ENCODE assay signal across 15 mouse cellular contexts in genomic region chr17:8538102-8538501, GRCm38 (mm10). TPM values are rescaled to one million over a fixed set of nuclear protein-coding genes. Genes with fewer than 3 reads are reported as not detected.
DNase-seq lines count a peak whose midpoint lies in the region; ATAC-seq and TF ChIP-seq lines count a peak whose summit lies in the region.
"Had no signal": no experiment of that assay in that cellular context is flagged by ENCODE, and none has a peak within 500 bp of the region (broad histone marks: within the 10 kb centered on the region; RNA-seq: fewer than 3 reads in every experiment).

No protein-coding gene starts in this region.

- H3K9ac ChIP-seq in kidney, embryonic 14.5 days (ENCODE audit: low read depth, low read length) = no peak overlapping the region
- H3K9ac ChIP-seq in forebrain, postnatal 0 days = no peak overlapping the region

- TF ChIP-seq CTCF in forebrain, postnatal 0 days (IDR thresholded peaks at IDR 0.05; ENCODE audit: low read depth) = no peak

- H3K27ac ChIP-seq in kidney, embryonic 14.5 days (ENCODE audit: low read depth, low read length) = no peak overlapping the region
- no peak overlapping the region for H3K27ac ChIP-seq in forebrain, postnatal 0 days (ENCODE audit: low read depth, low read length)

- no peak overlapping the region for H3K4me3 ChIP-seq in kidney, embryonic 14.5 days (ENCODE audit: low read length)
- H3K4me3 ChIP-seq in forebrain, postnatal 0 days (ENCODE audit: low read depth, low read length) = no peak overlapping the region
- H3K4me3 ChIP-seq: myocyte had no signal

- no peak for ATAC-seq in kidney, embryonic 14.5 days (ENCODE audit: low FRiP score, low TSS enrichment)
- ATAC-seq in forebrain, postnatal 0 days = no peak
- no peak for ATAC-seq in erythroblast, adult 5-6 weeks (replicated peaks; ENCODE audit: low FRiP score, poor library complexity, severe bottlenecking)

- no peaks in the 10 kb centered on the region for H3K9me3 ChIP-seq in kidney, embryonic 14.5 days (ENCODE audit: control insufficient read depth, low read length)
- H3K9me3 ChIP-seq in forebrain, postnatal 0 days (ENCODE audit: low read length) = no peaks in the 10 kb centered on the region

- DNase-seq in kidney, adult 9 months = peak; percentile 14
- DNase-seq in 416B (ENCODE audit: low read depth) = peak; percentile 37
- peak; percentile 25 to 41 for DNase-seq in CD8-positive naive resting alpha-beta T cell, adult 2 months (ENCODE audit: low read depth in 2 of 2, low spot score in 2 of 2)
- peak; percentile 60 for DNase-seq in induced T-regulatory cell, adult 2 months (ENCODE audit: low read depth)
- no peak for DNase-seq in forebrain, postnatal 0 days
- no peak for DNase-seq in urinary bladder, postnatal 10 days (ENCODE audit: low spot score)
- DNase-seq: gastrocnemius, postnatal 10 days; heart, postnatal 14 days; kidney, adult 18-20 months had no signal

- H3K4me1 ChIP-seq in kidney, embryonic 14.5 days (ENCODE audit: control insufficient read depth, insufficient read depth, low read length) = no peaks in the 10 kb centered on the region
- H3K4me1 ChIP-seq in forebrain, postnatal 0 days (ENCODE audit: insufficient read depth) = no peaks in the 10 kb centered on the region

- H3K4me2 ChIP-seq in kidney, embryonic 14.5 days (replicated peaks; ENCODE audit: low read depth, low read length) = no peak overlapping the region
- no peak overlapping the region for H3K4me2 ChIP-seq in forebrain, postnatal 0 days (ENCODE audit: low read depth)

- no peaks in the 10 kb centered on the region for H3K36me3 ChIP-seq in kidney, embryonic 14.5 days (ENCODE audit: control insufficient read depth, insufficient read depth, low read length)
- H3K36me3 ChIP-seq in forebrain, postnatal 0 days (ENCODE audit: insufficient read depth) = no peaks in the 10 kb centered on the region

- no peaks in the 10 kb centered on the region for H3K27me3 ChIP-seq in kidney, embryonic 14.5 days (ENCODE audit: control insufficient read depth, insufficient read depth, low read length)
- no peaks in the 10 kb centered on the region for H3K27me3 ChIP-seq in forebrain, postnatal 0 days (ENCODE audit: insufficient read depth, low read length)

- WGBS in kidney, embryonic 14.5 days = 77% methylated on average over 3 of the region's 3 CpGs
- WGBS in forebrain, postnatal 0 days = 67% methylated on average over 3 of the region's 3 CpGs

RNA-seq across cellular contexts. Expression of gene Pde10a, which starts 12.9 kb away (rescaled TPM):
- 1.8 and 2.3 TPM in 2 replicates for polyA plus RNA-seq in kidney, embryonic 14.5 days (2014; fragmentation: Nextera tagmentation; extraction: Ambion mirVana)
- total RNA-seq in forebrain, postnatal 0 days (2014; rRNA removed) = 55.4 and 71.2 TPM in 2 replicates
- 11.6 and 14.7 TPM in 2 replicates for polyA plus RNA-seq in forebrain, postnatal 0 days (2015; fragmentation: Nextera tagmentation; extraction: Ambion mirVana)
- 0.63 and 0.77 TPM in 2 replicates for total RNA-seq in erythroblast, adult 5-6 weeks (2015; ENCODE audit: low replicate concordance)
- total RNA-seq in erythroblast, adult 5-6 weeks (2017; ENCODE audit: low replicate concordance) = 0.42 TPM in 1 of 2 replicates, not detected in the other

RNA-seq across cellular contexts. Expression of gene Gm17087, which starts 28.6 kb away (rescaled TPM):
- polyA plus RNA-seq in kidney, embryonic 14.5 days (2014; fragmentation: Nextera tagmentation; extraction: Ambion mirVana) = not detected in 2 replicates
- not detected in 2 replicates for total RNA-seq in forebrain, postnatal 0 days (2014; rRNA removed)
- polyA plus RNA-seq in forebrain, postnatal 0 days (2015; fragmentation: Nextera tagmentation; extraction: Ambion mirVana) = not detected in 2 replicates
- not detected in 2 replicates for total RNA-seq in erythroblast, adult 5-6 weeks (2015; ENCODE audit: low replicate concordance)
- not detected in 2 replicates for total RNA-seq in erythroblast, adult 5-6 weeks (2017; ENCODE audit: low replicate concordance)
- total RNA-seq: common myeloid progenitor, adult 5-6 weeks; gastrocnemius, postnatal 10 days; heart, postnatal 14 days; layer of hippocampus, postnatal 14 days had no signal
- polyA plus RNA-seq: limb, embryonic 14.5 days; myocyte had no signal

Comparison
In these comparisons a context has a peak if more than half of its experiments do, and no peak if none do; other contexts are left out.
1. DNase-seq: peak in kidney, adult 9 months (single experiment), 416B (single experiment), CD8-positive naive resting alpha-beta T cell, adult 2 months (2 of 2) and induced T-regulatory cell, adult 2 months (single experiment); none in forebrain, postnatal 0 days (single experiment) and urinary bladder, postnatal 10 days (single experiment).
2. RNA of gene Pde10a, which starts 12.9 kb away (total RNA-seq): 55.4 to 71.2 TPM in forebrain, postnatal 0 days; 0.42 to 0.77 TPM in erythroblast, adult 5-6 weeks; every median in the first group is over 10 times any median in the second.